Mouse (Mus musculus): ENCODE measurements at regions not wholly inside any gene's neighbourhood (a gene's known extent, or its start where the extent isn't known, plus 50 kb on each side); places are given as distances from the start of the nearest gene placed in this dataset.

- Histone ChIP-seq H3K4me2 (no peak overlapping the region), H3K4me1 (ENCODE audit: control insufficient read depth, insufficient read depth, low read length) (no peaks in the 10 kb centered on the region), H3K4me3 (ENCODE audit: low read depth, low read length) (no peak overlapping the region), H3K27me3 (ENCODE audit: control insufficient read depth, insufficient read depth, low read length) (no peaks in the 10 kb centered on the region), H3K9ac (ENCODE audit: low read length) (no peak overlapping the region), H3K27ac (ENCODE audit: low read depth, low read length) (no peak overlapping the region), H3K9me3 (ENCODE audit: control insufficient read depth, low read length) (no peaks in the 10 kb centered on the region), H3K36me3 (ENCODE audit: control insufficient read depth, insufficient read depth, low read length) (no peaks in the 10 kb centered on the region)
- WGBS: 78% methylated on average over 2 of the region's 2 CpGs
- DNase-seq (ENCODE audit: low spot score, missing footprints) (no peak), ATAC-seq (ENCODE audit: low FRiP score) (no peak)
Observed at GRCm38 (mm10) chr7:76170481-76170880, 59.2 kb upstream of the Agbl1 start.

GRCm38 (mm10) chr7:76176235-76176634, 53.5 kb upstream of the Agbl1 start:
- ATAC-seq (ENCODE audit: low FRiP score) (no peak), DNase-seq (ENCODE audit: low spot score, missing footprints) (no peak)
- Histone ChIP-seq H3K27me3 (ENCODE audit: control insufficient read depth, insufficient read depth, low read length) (no peaks in the 10 kb centered on the region), H3K9me3 (ENCODE audit: control insufficient read depth, low read length) (no peaks in the 10 kb centered on the region), H3K36me3 (ENCODE audit: control insufficient read depth, insufficient read depth, low read length) (no peaks in the 10 kb centered on the region), H3K9ac (ENCODE audit: low read length) (no peak overlapping the region), H3K27ac (ENCODE audit: low read depth, low read length) (no peak overlapping the region), H3K4me3 (ENCODE audit: low read depth, low read length) (no peak overlapping the region), H3K4me1 (ENCODE audit: control insufficient read depth, insufficient read depth, low read length) (no peaks in the 10 kb centered on the region), H3K4me2 (no peak overlapping the region)
- WGBS: 87% methylated on average over 5 of the region's 5 CpGs

DNA sequence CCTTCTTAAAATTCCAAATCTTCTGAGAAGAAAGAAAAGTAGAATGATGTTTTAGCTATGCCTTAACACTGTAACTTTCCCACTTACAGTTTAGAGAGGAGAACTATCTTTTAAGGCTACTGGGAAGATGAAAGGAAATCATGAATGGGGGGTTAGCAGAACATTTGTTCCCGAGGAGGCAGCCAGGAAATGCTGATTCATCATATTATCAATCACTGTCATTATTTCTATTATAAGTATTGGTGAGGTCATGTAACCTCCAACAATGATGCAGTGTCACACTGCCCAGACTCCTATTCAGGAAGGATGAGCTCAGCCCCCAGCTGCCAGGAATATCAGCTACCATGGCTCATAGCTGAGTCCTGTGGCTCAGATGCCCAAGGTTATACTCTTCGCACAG, 52.3 kb upstream of the Agbl1 start:
- Histone ChIP-seq H3K36me3 (ENCODE audit: control insufficient read depth, insufficient read depth, low read length) (no peaks in the 10 kb centered on the region), H3K4me1 (ENCODE audit: control insufficient read depth, insufficient read depth, low read length) (no peaks in the 10 kb centered on the region), H3K27ac (ENCODE audit: low read depth, low read length) (no peak overlapping the region), H3K9ac (ENCODE audit: low read length) (no peak overlapping the region), H3K27me3 (ENCODE audit: control insufficient read depth, insufficient read depth, low read length) (no peaks in the 10 kb centered on the region), H3K4me3 (ENCODE audit: low read depth, low read length) (no peak overlapping the region), H3K4me2 (no peak overlapping the region), H3K9me3 (ENCODE audit: control insufficient read depth, low read length) (no peaks in the 10 kb centered on the region)
- no peak for ATAC-seq (ENCODE audit: low FRiP score)
- no peak for DNase-seq (ENCODE audit: low spot score, missing footprints)
- WGBS: 81% methylated on average over 2 of the region's 2 CpGs
